Mouse (Mus musculus): ENCODE measurements at regions not wholly inside any gene's neighbourhood (a gene's known extent, or its start where the extent isn't known, plus 50 kb on each side); places are given as distances from the start of the nearest gene placed in this dataset.

DNA sequence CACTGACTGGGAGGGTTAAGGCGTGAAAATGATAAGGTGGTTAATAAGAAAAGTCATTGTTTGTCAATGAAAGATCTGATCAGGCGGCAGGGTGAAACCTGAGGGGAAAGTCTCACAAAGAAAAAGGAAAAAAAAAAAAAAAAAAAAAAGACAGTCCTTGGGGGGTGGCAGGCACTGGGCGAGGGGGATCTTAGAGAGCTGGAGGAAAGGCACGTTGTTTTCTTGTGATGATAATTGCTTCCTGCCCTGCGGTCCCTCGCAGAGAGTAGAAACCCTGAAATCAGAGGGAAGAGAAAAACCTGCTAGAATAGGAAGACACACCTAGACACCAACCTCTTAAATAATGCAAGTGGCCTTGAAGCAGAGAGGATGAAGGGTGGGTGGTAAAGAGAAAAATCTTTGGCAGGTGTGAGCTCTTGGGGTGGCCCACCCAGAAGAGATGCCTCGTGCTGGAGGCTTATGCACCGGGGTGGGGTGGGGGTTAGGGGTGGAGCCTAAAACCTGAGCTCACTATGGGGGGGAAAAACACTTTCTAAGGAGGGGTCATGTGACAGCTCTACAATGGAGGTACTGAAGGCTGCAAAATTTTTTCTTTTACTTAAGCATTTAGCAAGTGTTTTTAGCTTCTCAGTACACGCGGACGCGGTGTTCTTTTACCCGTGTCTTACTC is 294.0 kb upstream of the Arglu1 start:
- no peak for TF ChIP-seq SRF (IDR thresholded peaks at IDR 0.05; ENCODE audit: control insufficient read depth, insufficient read length, low read depth)
- no peak for TF ChIP-seq POLR2AphosphoS2 (IDR thresholded peaks at IDR 0.05; ENCODE audit: insufficient read length, low read depth)
- no peak for TF ChIP-seq REST (IDR thresholded peaks at IDR 0.05; ENCODE audit: insufficient read depth, insufficient read length)
- TF ChIP-seq MAX (IDR thresholded peaks at IDR 0.05; ENCODE audit: low read depth): no peak
- no peak for TF ChIP-seq MYOD1 (IDR thresholded peaks at IDR 0.05; ENCODE audit: control insufficient read depth in 1 of 3, insufficient read length in 2 of 3, low read depth in 2 of 3)
- TF ChIP-seq MYOG (IDR thresholded peaks at IDR 0.05; ENCODE audit: control insufficient read depth in 1 of 3, insufficient read depth in 1 of 3, insufficient read length in 2 of 3, low read depth in 2 of 3): no peak
- TF ChIP-seq USF1 (IDR thresholded peaks at IDR 0.05; ENCODE audit: low read depth): no peak
- TF ChIP-seq TCF12 (IDR thresholded peaks at IDR 0.05; ENCODE audit: insufficient read depth, poor library complexity, severe bottlenecking): no peak
- no peak for TF ChIP-seq TCF3 (IDR thresholded peaks at IDR 0.05; ENCODE audit: insufficient read length, low read depth)
- no peak for TF ChIP-seq POLR2A (IDR thresholded peaks at IDR 0.05; ENCODE audit: insufficient read length, low read depth)
- TF ChIP-seq E2F4 (IDR thresholded peaks at IDR 0.05; ENCODE audit: insufficient read depth): no peak
- no peak for TF ChIP-seq CEBPB (IDR thresholded peaks at IDR 0.05; ENCODE audit: insufficient read depth, poor library complexity, severe bottlenecking)
- no peak overlapping the region for H3K4me3 ChIP-seq
- no peak overlapping the region for H3K4me2 ChIP-seq (ENCODE audit: low read depth)
- no peaks in the 10 kb centered on the region for H3K79me2 ChIP-seq (ENCODE audit: control insufficient read depth, insufficient read depth)
- H3K36me3 ChIP-seq (ENCODE audit: control insufficient read depth, insufficient read depth): no peaks in the 10 kb centered on the region
- no peaks in the 10 kb centered on the region for H3K27me3 ChIP-seq (ENCODE audit: control insufficient read depth, insufficient read depth, insufficient read length)
- no peak overlapping the region for H3ac ChIP-seq (ENCODE audit: control insufficient read depth, insufficient read length)

DNA sequence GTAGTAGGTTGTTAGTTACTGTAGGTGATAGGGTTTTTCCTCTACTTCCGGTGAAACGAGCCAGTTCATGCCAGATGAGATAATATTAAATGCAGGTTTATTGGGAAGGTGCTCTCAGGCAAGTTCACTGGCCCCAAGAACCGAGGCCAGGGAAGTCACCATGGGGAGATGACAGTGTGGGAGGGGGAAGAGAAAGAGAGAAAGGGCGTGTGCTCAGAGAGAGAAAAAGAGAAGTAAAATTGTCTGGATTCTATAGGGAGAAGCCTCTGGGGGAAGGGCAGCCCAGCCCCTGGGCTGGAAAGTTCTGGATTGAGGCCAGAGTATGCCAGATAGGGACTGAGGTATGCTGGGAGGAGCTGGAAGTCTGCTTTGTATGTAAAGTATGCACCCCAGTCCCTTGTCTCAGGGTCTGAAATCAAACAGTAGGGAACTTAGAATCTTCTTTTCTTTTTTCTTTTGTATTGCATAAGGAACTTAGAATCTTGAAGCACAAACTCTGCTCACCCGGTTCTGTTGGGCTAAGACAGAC is 292.9 kb upstream of the Arglu1 start:
- no peak overlapping the region for H3ac ChIP-seq (ENCODE audit: control insufficient read depth, insufficient read length)
- no peaks in the 10 kb centered on the region for H3K79me2 ChIP-seq (ENCODE audit: control insufficient read depth, insufficient read depth)
- H3K27me3 ChIP-seq (ENCODE audit: control insufficient read depth, insufficient read depth, insufficient read length): no peaks in the 10 kb centered on the region
- H3K4me2 ChIP-seq (ENCODE audit: low read depth): no peak overlapping the region
- TF ChIP-seq REST (IDR thresholded peaks at IDR 0.05; ENCODE audit: insufficient read depth, insufficient read length) (no peak), E2F4 (IDR thresholded peaks at IDR 0.05; ENCODE audit: insufficient read depth) (no peak), POLR2A (IDR thresholded peaks at IDR 0.05; ENCODE audit: insufficient read length, low read depth) (no peak), MAX (IDR thresholded peaks at IDR 0.05; ENCODE audit: low read depth) (no peak), TCF3 (IDR thresholded peaks at IDR 0.05; ENCODE audit: insufficient read length, low read depth) (no peak), SRF (IDR thresholded peaks at IDR 0.05; ENCODE audit: control insufficient read depth, insufficient read length, low read depth) (no peak), POLR2AphosphoS2 (IDR thresholded peaks at IDR 0.05; ENCODE audit: insufficient read length, low read depth) (no peak), CEBPB (IDR thresholded peaks at IDR 0.05; ENCODE audit: insufficient read depth, poor library complexity, severe bottlenecking) (no peak), USF1 (IDR thresholded peaks at IDR 0.05; ENCODE audit: low read depth) (no peak), MYOD1 (IDR thresholded peaks at IDR 0.05; ENCODE audit: control insufficient read depth in 1 of 3, insufficient read length in 2 of 3, low read depth in 2 of 3) (no peak), MYOG (IDR thresholded peaks at IDR 0.05; ENCODE audit: control insufficient read depth in 1 of 3, insufficient read depth in 1 of 3, insufficient read length in 2 of 3, low read depth in 2 of 3) (no peak), TCF12 (IDR thresholded peaks at IDR 0.05; ENCODE audit: insufficient read depth, poor library complexity, severe bottlenecking) (no peak)
- no peak overlapping the region for H3K4me3 ChIP-seq
- H3K36me3 ChIP-seq (ENCODE audit: control insufficient read depth, insufficient read depth): no peaks in the 10 kb centered on the region

DNA sequence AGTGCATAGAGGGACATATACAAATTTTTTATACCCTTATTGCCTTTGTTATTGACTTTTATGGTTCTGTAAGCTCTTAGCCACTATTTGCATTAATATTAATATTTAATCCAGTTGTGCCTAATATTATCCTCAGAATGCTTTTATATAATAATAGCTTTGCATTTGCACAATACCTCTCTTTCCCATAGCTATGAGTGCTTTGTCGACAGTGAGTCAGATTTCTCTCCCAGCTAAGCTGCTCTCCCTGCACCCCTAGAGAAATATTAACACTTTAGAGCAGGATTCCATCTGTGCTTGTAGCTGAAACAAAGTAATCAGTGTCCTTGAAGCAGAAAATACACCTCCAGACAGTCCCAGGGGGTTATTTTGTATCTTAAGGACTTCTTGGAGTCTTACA is 288.6 kb upstream of the Arglu1 start:
- no peaks in the 10 kb centered on the region for H3K36me3 ChIP-seq (ENCODE audit: control insufficient read depth, insufficient read depth)
- H3ac ChIP-seq (ENCODE audit: control insufficient read depth, insufficient read length): no peak overlapping the region
- no peaks in the 10 kb centered on the region for H3K27me3 ChIP-seq (ENCODE audit: control insufficient read depth, insufficient read depth, insufficient read length)
- no peak overlapping the region for H3K4me3 ChIP-seq
- no peak overlapping the region for H3K4me2 ChIP-seq (ENCODE audit: low read depth)
- H3K79me2 ChIP-seq (ENCODE audit: control insufficient read depth, insufficient read depth): no peaks in the 10 kb centered on the region
- TF ChIP-seq POLR2AphosphoS2 (IDR thresholded peaks at IDR 0.05; ENCODE audit: insufficient read length, low read depth) (no peak), CEBPB (IDR thresholded peaks at IDR 0.05; ENCODE audit: insufficient read depth, poor library complexity, severe bottlenecking) (no peak), E2F4 (IDR thresholded peaks at IDR 0.05; ENCODE audit: insufficient read depth) (no peak), MYOD1 (IDR thresholded peaks at IDR 0.05; ENCODE audit: control insufficient read depth in 1 of 3, insufficient read length in 2 of 3, low read depth in 2 of 3) (no peak), TCF12 (IDR thresholded peaks at IDR 0.05; ENCODE audit: insufficient read depth, poor library complexity, severe bottlenecking) (no peak), TCF3 (IDR thresholded peaks at IDR 0.05; ENCODE audit: insufficient read length, low read depth) (no peak), POLR2A (IDR thresholded peaks at IDR 0.05; ENCODE audit: insufficient read length, low read depth) (no peak), MYOG (IDR thresholded peaks at IDR 0.05; ENCODE audit: control insufficient read depth in 1 of 3, insufficient read depth in 1 of 3, insufficient read length in 2 of 3, low read depth in 2 of 3) (no peak), REST (IDR thresholded peaks at IDR 0.05; ENCODE audit: insufficient read depth, insufficient read length) (no peak)

DNA sequence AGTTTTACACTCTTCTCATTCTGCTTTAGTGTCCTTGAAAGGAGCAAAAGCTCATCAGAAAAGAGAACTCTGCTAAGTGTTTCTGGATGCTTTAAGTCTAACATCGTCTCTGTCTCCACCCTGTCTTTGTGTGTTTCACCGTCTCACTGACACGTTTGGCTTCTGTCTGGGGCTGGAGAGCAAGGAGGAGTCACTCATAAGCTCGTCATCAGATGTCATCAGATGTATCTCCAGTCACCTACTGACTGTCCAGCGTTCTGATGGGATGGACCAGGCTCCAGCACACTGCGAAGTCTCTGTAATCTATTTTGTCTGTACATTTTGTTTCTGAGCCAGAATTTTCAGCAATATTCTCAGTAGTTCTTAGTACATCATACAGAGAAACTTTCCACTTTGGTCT is 283.4 kb upstream of the Arglu1 start:
- no peak overlapping the region for H3K4me3 ChIP-seq
- no peak overlapping the region for H3K4me2 ChIP-seq (ENCODE audit: low read depth)
- no peaks in the 10 kb centered on the region for H3K27me3 ChIP-seq (ENCODE audit: control insufficient read depth, insufficient read depth, insufficient read length)
- no peak overlapping the region for H3ac ChIP-seq (ENCODE audit: control insufficient read depth, insufficient read length)
- no peaks in the 10 kb centered on the region for H3K36me3 ChIP-seq (ENCODE audit: control insufficient read depth, insufficient read depth)
- no peaks in the 10 kb centered on the region for H3K79me2 ChIP-seq (ENCODE audit: control insufficient read depth, insufficient read depth)
- TF ChIP-seq POLR2A (IDR thresholded peaks at IDR 0.05; ENCODE audit: insufficient read length, low read depth) (no peak), MAX (IDR thresholded peaks at IDR 0.05; ENCODE audit: low read depth) (no peak), CEBPB (IDR thresholded peaks at IDR 0.05; ENCODE audit: insufficient read depth, poor library complexity, severe bottlenecking) (no peak), TCF12 (IDR thresholded peaks at IDR 0.05; ENCODE audit: insufficient read depth, poor library complexity, severe bottlenecking) (no peak), SRF (IDR thresholded peaks at IDR 0.05; ENCODE audit: control insufficient read depth, insufficient read length, low read depth) (no peak), USF1 (IDR thresholded peaks at IDR 0.05; ENCODE audit: low read depth) (no peak), REST (IDR thresholded peaks at IDR 0.05; ENCODE audit: insufficient read depth, insufficient read length) (no peak), MYOG (IDR thresholded peaks at IDR 0.05; ENCODE audit: control insufficient read depth in 1 of 3, insufficient read depth in 1 of 3, insufficient read length in 2 of 3, low read depth in 2 of 3) (no peak), TCF3 (IDR thresholded peaks at IDR 0.05; ENCODE audit: insufficient read length, low read depth) (no peak), E2F4 (IDR thresholded peaks at IDR 0.05; ENCODE audit: insufficient read depth) (no peak), MYOD1 (IDR thresholded peaks at IDR 0.05; ENCODE audit: control insufficient read depth in 1 of 3, insufficient read length in 2 of 3, low read depth in 2 of 3) (no peak), POLR2AphosphoS2 (IDR thresholded peaks at IDR 0.05; ENCODE audit: insufficient read length, low read depth) (no peak)
